Mouse (Mus musculus): Measurements from ENCODE around the gene Gm20449. TPM values are rescaled to one million over a fixed set of nuclear protein-coding genes. Genes with fewer than 3 reads are reported as not detected.
A peak's percentile ranks its signal among the peaks of the same experiment; 100 is the strongest.
"Not testable (repeated sequence)": the region's sequence is repeated elsewhere in the genome, so short reads cannot be mapped to it uniquely, and the experiment has no call there.

Gm20449 gene
- polyA plus RNA-seq, 1 experiment: not detected

DNA sequence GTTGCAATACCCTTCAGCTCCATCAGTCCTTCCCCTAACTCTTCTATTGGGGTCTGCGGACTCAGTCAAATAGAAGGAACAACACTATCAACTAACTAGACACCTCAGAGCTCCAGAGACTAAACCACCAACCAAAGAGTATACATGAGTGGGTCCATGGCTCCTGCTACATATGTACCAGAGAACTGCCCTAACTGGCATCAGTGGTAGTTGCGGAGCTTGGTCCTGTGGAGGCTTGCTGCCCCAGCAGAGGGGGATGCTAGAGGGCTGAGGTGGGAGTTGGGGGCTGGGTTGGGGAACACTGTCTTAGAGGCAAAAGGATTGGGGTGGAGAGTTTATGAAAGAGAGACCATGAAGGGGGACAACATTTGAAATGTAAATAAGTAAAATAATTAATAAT lies 1.3 kb downstream of the Gm20449 start:
- WGBS: 97% methylated on average over 2 of the region's 2 CpGs
- no peaks in the 10 kb centered on the region for H3K4me1 ChIP-seq (ENCODE audit: control insufficient read depth, insufficient read depth, insufficient read length)
- no peak overlapping the region for H3K27ac ChIP-seq (ENCODE audit: insufficient read depth, low read length)
- no peak overlapping the region for H3K4me3 ChIP-seq (ENCODE audit: extremely low read depth, insufficient read depth, insufficient read length)
- no peak for TF ChIP-seq CTCF (IDR thresholded peaks at IDR 0.05; ENCODE audit: extremely low read depth, insufficient read depth, insufficient read length, insufficient replicate concordance)
- TF ChIP-seq POLR2A (IDR thresholded peaks at IDR 0.05; ENCODE audit: low read depth, low read length): no peak
- no peaks in the 10 kb centered on the region for H3K36me3 ChIP-seq (ENCODE audit: control insufficient read depth, insufficient read depth, low read length)
- DNase-seq (ENCODE audit: low read depth in 1 of 2, low spot score in 2 of 2): peak in 1 of 2 experiments; percentile 21
- H3K27me3 ChIP-seq (ENCODE audit: control insufficient read depth, insufficient read depth, low read length): no peaks in the 10 kb centered on the region

DNA sequence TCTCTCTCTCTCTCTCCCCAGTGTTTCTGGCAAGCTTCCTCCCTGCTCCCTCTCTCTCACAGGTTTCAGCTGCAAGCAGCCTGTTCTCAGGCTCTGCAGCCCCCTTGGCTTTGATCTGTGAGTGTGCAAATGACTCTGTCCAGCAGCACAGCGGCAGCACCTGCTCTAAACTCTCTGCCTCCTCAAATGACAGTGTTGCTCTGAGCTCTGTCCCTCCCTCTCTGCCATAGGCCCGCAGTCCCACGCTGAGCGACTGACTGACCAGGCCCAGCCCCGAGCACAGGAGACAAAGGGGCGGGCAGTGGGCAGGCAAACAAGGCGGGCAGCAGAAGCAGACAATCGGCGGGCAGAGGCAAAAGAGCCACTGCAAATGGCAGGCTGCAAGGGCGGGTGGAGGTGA lies 47.4 kb downstream of the Gm20449 start:
- Histone ChIP-seq H3K4me3 (ENCODE audit: extremely low read depth, insufficient read depth, insufficient read length) (no peak overlapping the region), H3K27me3 (ENCODE audit: control insufficient read depth, insufficient read depth, low read length) (no peaks in the 10 kb centered on the region), H3K4me1 (ENCODE audit: control insufficient read depth, insufficient read depth, insufficient read length) (no peaks in the 10 kb centered on the region), H3K27ac (ENCODE audit: insufficient read depth, low read length) (no peak overlapping the region), H3K36me3 (ENCODE audit: control insufficient read depth, insufficient read depth, low read length) (no peaks in the 10 kb centered on the region)
- no peak for TF ChIP-seq CTCF (IDR thresholded peaks at IDR 0.05; ENCODE audit: extremely low read depth, insufficient read depth, insufficient read length, insufficient replicate concordance)
- no peak for TF ChIP-seq POLR2A (IDR thresholded peaks at IDR 0.05; ENCODE audit: low read depth, low read length)
- DNase-seq (ENCODE audit: low read depth in 1 of 2, low spot score in 2 of 2): no peak
- 29% methylated on average over 10 of the region's 10 CpGs for WGBS

DNA sequence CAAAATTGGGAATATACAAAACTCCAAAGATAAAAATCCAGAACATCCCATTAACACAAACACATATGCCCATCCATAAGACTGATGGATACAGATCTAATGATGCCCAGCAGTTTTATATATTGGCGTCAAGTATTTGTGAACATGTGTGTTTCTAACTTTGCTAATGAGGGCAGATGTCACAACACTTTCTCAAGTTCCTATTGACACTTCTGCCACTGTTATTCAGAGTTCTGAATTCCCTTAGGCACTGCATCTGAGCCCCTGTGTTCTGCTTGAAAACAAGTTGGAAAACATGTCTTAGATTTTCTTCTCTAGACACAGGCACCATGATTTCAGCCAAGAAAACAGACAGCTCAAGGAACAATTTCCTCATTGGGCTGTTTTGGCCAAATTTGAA lies 50.6 kb downstream of the Gm20449 start, which contains the start of gene Vmn2r57:
Gene Vmn2r57 (minus strand): TSS at position 101 of the 400 bp plus-strand sequence.
- 76% methylated on average over 1 of the region's 1 CpGs for WGBS
- not testable (repeated sequence) for H3K4me3 ChIP-seq (ENCODE audit: extremely low read depth, insufficient read depth, insufficient read length); DNase-seq (ENCODE audit: low read depth in 1 of 2, low spot score in 2 of 2); H3K27ac ChIP-seq (ENCODE audit: insufficient read depth, low read length); H3K27me3 ChIP-seq (ENCODE audit: control insufficient read depth, insufficient read depth, low read length); H3K36me3 ChIP-seq (ENCODE audit: control insufficient read depth, insufficient read depth, low read length); H3K4me1 ChIP-seq (ENCODE audit: control insufficient read depth, insufficient read depth, insufficient read length)

DNA sequence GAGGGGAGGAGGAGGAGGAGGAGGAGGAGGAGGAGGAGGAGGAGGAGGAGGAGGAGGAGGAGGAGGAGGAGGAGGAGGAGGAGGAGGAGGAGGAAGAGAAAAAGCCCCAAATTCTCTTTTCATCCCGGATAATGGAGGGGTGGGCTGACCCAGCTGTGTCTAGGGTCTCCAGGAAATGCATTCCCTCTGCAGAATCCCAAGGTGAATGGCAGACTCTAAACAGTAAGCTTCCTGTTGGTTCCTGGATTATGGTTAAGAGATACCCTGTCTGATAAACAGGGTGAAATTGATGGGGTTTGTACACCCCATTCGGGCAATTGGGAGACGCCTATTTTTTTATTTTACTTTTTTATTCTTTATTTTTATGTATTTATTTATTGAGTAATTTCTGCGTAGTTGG lies 105.1 kb downstream of the Gm20449 start:
- Histone ChIP-seq H3K36me3 (ENCODE audit: control insufficient read depth, insufficient read depth, low read length) (no peaks in the 10 kb centered on the region), H3K27me3 (ENCODE audit: control insufficient read depth, insufficient read depth, low read length) (no peaks in the 10 kb centered on the region), H3K27ac (ENCODE audit: insufficient read depth, low read length) (no peak overlapping the region), H3K4me1 (ENCODE audit: control insufficient read depth, insufficient read depth, insufficient read length) (no peaks in the 10 kb centered on the region; the same call in 1 of the 2 replicates), H3K4me3 (ENCODE audit: extremely low read depth, insufficient read depth, insufficient read length) (no peak overlapping the region)
- DNase-seq (ENCODE audit: low read depth in 1 of 2, low spot score in 2 of 2): no peak
- 85% methylated on average over 4 of the region's 4 CpGs for WGBS
- TF ChIP-seq POLR2A (IDR thresholded peaks at IDR 0.05; ENCODE audit: low read depth, low read length) (no peak), CTCF (IDR thresholded peaks at IDR 0.05; ENCODE audit: extremely low read depth, insufficient read depth, insufficient read length, insufficient replicate concordance) (no peak)

DNA sequence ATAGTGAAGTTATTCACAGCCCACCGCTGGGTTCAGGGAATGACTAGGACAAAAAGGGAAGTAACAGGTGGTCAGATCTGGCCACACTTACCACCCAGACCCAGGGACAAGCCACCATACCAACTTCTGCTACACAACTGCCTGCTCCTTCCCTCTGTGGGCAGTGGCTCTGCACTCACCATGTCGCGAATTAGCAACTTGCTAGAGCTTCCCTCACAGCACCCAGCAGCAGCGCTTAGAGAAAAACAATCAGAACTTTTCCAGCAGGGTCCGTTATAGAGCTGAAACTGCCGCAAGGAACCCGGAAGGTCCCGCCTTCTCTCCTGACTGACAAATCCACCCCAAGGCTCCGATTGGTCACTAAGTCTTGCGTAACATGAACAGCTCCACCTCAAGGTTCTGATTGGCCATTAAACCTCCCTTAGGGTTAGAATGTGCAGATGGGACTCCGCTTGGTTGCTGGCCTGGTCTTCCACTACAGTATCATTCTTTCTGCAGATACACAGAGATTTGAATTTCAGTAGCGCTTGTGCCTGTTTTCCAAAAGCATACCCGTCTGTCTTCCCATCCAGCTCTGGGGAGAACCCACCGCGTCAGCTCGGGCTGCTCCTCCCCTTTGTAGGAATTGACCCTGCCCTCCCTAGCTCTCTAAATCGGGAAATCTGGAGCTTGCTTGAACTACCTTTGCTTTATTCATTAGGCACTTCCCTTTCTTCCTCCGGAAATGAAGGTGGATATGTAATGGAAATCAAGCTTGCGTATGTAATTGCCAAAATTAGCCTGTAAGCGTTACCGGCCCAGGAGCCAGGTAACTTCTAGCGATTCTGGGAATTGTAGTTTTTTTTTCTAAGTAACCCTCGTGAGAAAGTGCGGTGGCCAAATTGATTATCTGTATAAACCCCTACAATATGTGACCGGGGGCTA lies 105.9 kb downstream of the Gm20449 start, which contains the start of gene AI987944:
Gene AI987944 (minus strand): TSS at position 332 of the 924 bp plus-strand sequence.
- no peaks in the 10 kb centered on the region; the same call in 1 of the 2 replicates for H3K4me1 ChIP-seq (ENCODE audit: control insufficient read depth, insufficient read depth, insufficient read length)
- DNase-seq (ENCODE audit: low read depth in 1 of 2, low spot score in 2 of 2): peak; percentile 75 to 87
- no peaks in the 10 kb centered on the region for H3K36me3 ChIP-seq (ENCODE audit: control insufficient read depth, insufficient read depth, low read length)
- H3K4me3 ChIP-seq (ENCODE audit: extremely low read depth, insufficient read depth, insufficient read length): peak within 1 kb of the TSS; percentile 64
- peak within 1 kb of the TSS; percentile 85 for H3K27ac ChIP-seq (ENCODE audit: insufficient read depth, low read length)
- no peaks in the 10 kb centered on the region for H3K27me3 ChIP-seq (ENCODE audit: control insufficient read depth, insufficient read depth, low read length)
- no peak for TF ChIP-seq CTCF (IDR thresholded peaks at IDR 0.05; ENCODE audit: extremely low read depth, insufficient read depth, insufficient read length, insufficient replicate concordance)
- no peak for TF ChIP-seq POLR2A (IDR thresholded peaks at IDR 0.05; ENCODE audit: low read depth, low read length)
- WGBS: under 1% methylated on average over 25 of the region's 25 CpGs

Other genes with a start within 250 kb of the Gm20449 start
- gene AI987944, start 106.0 kb downstream of the Gm20449 start, polyA plus RNA-seq (2012; rRNA removed): 2.6 and 3.8 TPM in 2 replicates
- 0.02 TPM in 2 replicates for gene Vmn2r57, start 50.7 kb downstream of the Gm20449 start, polyA plus RNA-seq (2012; rRNA removed)
- gene AW146154, start 473 bp upstream of the Gm20449 start, polyA plus RNA-seq (2012; rRNA removed): 3.1 and 3.5 TPM in 2 replicates
- gene Gm6871, start 74.2 kb upstream of the Gm20449 start, polyA plus RNA-seq (2012; rRNA removed): not detected in 2 replicates
- gene 2610021A01Rik, start 99.8 kb upstream of the Gm20449 start, polyA plus RNA-seq (2012; rRNA removed): 2.6 and 3.0 TPM in 2 replicates
- 0.33 and 0.81 TPM in 2 replicates for gene Zfp788, start 133.8 kb upstream of the Gm20449 start, polyA plus RNA-seq (2012; rRNA removed)